Mouse (Mus musculus): ENCODE data around the gene Tymp. TPM values are rescaled to one million over a fixed set of nuclear protein-coding genes. Genes with fewer than 3 reads are reported as not detected.

Gene Tymp
- polyA plus RNA-seq, 1 experiment from 2014 or later, result 3.0 TPM

DNA sequence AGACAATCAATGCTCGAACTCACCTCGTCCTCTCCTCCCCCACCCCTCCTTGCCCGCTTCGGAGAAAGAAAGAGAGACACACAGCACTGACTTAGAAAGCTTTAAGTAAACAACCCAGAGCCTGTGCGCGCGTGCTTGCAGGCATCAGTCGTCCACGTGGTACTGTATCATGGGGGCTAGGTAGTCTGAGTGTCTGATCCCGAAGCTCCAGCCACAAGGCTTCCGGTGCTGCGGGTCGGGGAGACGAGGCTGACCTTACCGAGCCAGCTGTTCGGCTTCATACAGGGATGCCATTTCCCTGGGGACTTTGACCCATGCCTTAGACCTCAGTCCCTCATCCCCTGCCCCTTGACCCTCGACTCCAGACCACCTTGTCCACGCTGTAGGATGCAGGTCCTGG lies 523 bp upstream of the Tymp start:
- no peak overlapping the region for H3K4me2 ChIP-seq (ENCODE audit: low read length)
- no peaks in the 10 kb centered on the region for H3K9me3 ChIP-seq (replicated peaks; ENCODE audit: control insufficient read depth, low read length, poor library complexity, severe bottlenecking)
- H3K27ac ChIP-seq (ENCODE audit: low read length), result no peak overlapping the region
- peaks cover 35% of the 10 kb centered on the region for H3K27me3 ChIP-seq (ENCODE audit: control insufficient read depth, insufficient read depth, low read depth, low read length)
- 7% methylated on average over 18 of the region's 18 CpGs for WGBS
- H3K4me1 ChIP-seq (ENCODE audit: control insufficient read depth, insufficient read depth, low read length), result peaks cover 24% of the 10 kb centered on the region
- ATAC-seq, result no peak
- H3K4me3 ChIP-seq (ENCODE audit: low read depth, low read length), result no peak overlapping the region
- no peaks in the 10 kb centered on the region for H3K36me3 ChIP-seq (ENCODE audit: control insufficient read depth, insufficient read depth, low read length)
- no peak overlapping the region for H3K9ac ChIP-seq (ENCODE audit: low read depth, low read length)

DNA sequence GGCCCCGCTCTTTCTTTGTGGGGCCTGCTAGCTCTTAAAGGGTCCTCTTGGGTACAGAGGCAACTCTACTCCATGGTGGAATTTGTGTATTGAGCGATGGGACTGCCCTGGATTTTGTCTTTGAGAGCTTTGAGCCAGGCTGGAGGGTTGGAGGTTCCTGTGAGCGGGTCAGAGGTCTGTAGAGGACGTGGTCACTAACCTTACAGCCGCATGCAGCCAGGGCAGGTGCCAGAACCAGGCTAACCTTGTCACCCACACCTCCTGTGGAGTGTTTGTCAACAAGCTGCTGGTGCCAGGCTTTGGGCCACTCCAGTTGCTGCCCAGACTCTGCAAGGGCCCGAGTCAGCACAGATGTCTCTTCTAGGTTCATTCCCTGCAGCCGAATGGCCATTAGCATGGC lies 799 bp downstream of the Tymp start:
- H3K4me3 ChIP-seq (ENCODE audit: low read depth, low read length), result no peak overlapping the region
- H3K4me1 ChIP-seq (ENCODE audit: control insufficient read depth, insufficient read depth, low read length), result peaks cover 24% of the 10 kb centered on the region
- H3K36me3 ChIP-seq (ENCODE audit: control insufficient read depth, insufficient read depth, low read length), result peaks cover 7% of the 10 kb centered on the region
- H3K27ac ChIP-seq (ENCODE audit: low read length), result no peak overlapping the region
- H3K9me3 ChIP-seq (replicated peaks; ENCODE audit: control insufficient read depth, low read length, poor library complexity, severe bottlenecking), result no peaks in the 10 kb centered on the region
- 80% methylated on average over 7 of the region's 7 CpGs for WGBS
- no peak overlapping the region for H3K4me2 ChIP-seq (ENCODE audit: low read length)
- no peak overlapping the region for H3K9ac ChIP-seq (ENCODE audit: low read depth, low read length)
- H3K27me3 ChIP-seq (ENCODE audit: control insufficient read depth, insufficient read depth, low read depth, low read length), result peaks cover 35% of the 10 kb centered on the region
- ATAC-seq, result no peak

DNA sequence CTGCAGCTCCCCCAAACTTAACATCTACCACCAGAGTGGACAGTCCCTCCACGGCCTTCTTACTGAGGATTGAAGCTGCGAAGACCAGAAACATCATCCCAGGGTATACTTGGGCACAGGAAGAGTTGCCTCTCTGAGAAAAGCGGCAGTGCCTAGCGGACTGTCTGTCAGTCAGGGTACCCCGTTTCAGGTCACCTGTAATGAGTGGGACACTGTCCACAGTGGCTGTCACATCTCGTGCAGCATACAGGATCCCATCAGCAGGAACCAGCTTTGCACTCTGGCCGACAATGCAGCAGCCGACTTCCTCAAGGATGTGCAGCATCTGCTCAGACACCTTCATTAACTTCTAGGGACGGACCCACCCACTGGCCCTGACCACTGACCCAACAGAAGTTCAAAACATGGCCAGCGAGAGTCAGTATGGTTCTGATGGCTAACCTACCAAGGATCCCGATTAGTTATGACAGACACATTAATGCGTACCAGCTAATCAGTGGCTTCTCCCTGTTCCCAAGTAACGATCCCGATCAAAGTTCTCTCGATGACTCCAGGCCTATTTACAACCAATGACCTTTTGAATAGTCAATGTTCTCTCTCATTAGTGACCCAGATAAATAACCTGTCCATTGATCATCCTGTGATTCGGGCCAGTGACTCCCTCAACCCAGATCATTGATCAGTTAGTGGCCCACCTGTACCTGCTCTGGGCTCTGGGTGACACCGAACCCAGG lies 1.9 kb downstream of the Tymp start:
- Histone ChIP-seq H3K9me3 (replicated peaks; ENCODE audit: control insufficient read depth, low read length, poor library complexity, severe bottlenecking) (no peaks in the 10 kb centered on the region), H3K36me3 (ENCODE audit: control insufficient read depth, insufficient read depth, low read length) (peaks cover 12% of the 10 kb centered on the region), H3K27ac (ENCODE audit: low read length) (no peak overlapping the region), H3K27me3 (ENCODE audit: control insufficient read depth, insufficient read depth, low read depth, low read length) (peaks cover 35% of the 10 kb centered on the region), H3K4me1 (ENCODE audit: control insufficient read depth, insufficient read depth, low read length) (peaks cover 24% of the 10 kb centered on the region), H3K4me3 (ENCODE audit: low read depth, low read length) (no peak overlapping the region), H3K9ac (ENCODE audit: low read depth, low read length) (no peak overlapping the region), H3K4me2 (ENCODE audit: low read length) (no peak overlapping the region)
- ATAC-seq, result no peak
- 92% methylated on average over 17 of the region's 17 CpGs for WGBS

- peak overlapping the region; percentile 94 for H3K27ac ChIP-seq (ENCODE audit: low read length)
- ATAC-seq, result peak; percentile 12; the same call in 1 of the 2 replicates
- H3K9ac ChIP-seq (ENCODE audit: low read depth, low read length), result peak overlapping the region; percentile 88
- peaks cover 32% of the 10 kb centered on the region for H3K27me3 ChIP-seq (ENCODE audit: control insufficient read depth, insufficient read depth, low read depth, low read length)
- peak overlapping the region; percentile 72 for H3K4me3 ChIP-seq (ENCODE audit: low read depth, low read length)
- H3K4me1 ChIP-seq (ENCODE audit: control insufficient read depth, insufficient read depth, low read length), result peaks cover 23% of the 10 kb centered on the region
- H3K4me2 ChIP-seq (ENCODE audit: low read length), result peak overlapping the region; percentile 82
- WGBS, result 44% methylated on average over 9 of the region's 9 CpGs
- no peaks in the 10 kb centered on the region for H3K9me3 ChIP-seq (replicated peaks; ENCODE audit: control insufficient read depth, low read length, poor library complexity, severe bottlenecking)
- peaks cover 16% of the 10 kb centered on the region for H3K36me3 ChIP-seq (ENCODE audit: control insufficient read depth, insufficient read depth, low read length)
Observed at GRCm38 (mm10) chr15:89374340-89374739, 2.5 kb downstream of the Tymp start.

GRCm38 (mm10) chr15:89373762-89374248 lies 3.0 kb downstream of the Tymp start, which contains the start of gene Sco2:
Gene Sco2, minus strand, starts transcription at chr15:89373846.
- Histone ChIP-seq H3K36me3 (ENCODE audit: control insufficient read depth, insufficient read depth, low read length) (peaks cover 18% of the 10 kb centered on the region), H3K4me3 (ENCODE audit: low read depth, low read length) (peak within 1 kb of the TSS; percentile 72), H3K4me2 (ENCODE audit: low read length) (peak within 1 kb of the TSS; percentile 82), H3K9ac (ENCODE audit: low read depth, low read length) (peak within 1 kb of the TSS; percentile 88), H3K27me3 (ENCODE audit: control insufficient read depth, insufficient read depth, low read depth, low read length) (peaks cover 28% of the 10 kb centered on the region), H3K9me3 (replicated peaks; ENCODE audit: control insufficient read depth, low read length, poor library complexity, severe bottlenecking) (no peaks in the 10 kb centered on the region), H3K27ac (ENCODE audit: low read length) (peak within 1 kb of the TSS; percentile 94), H3K4me1 (ENCODE audit: control insufficient read depth, insufficient read depth, low read length) (peaks cover 18% of the 10 kb centered on the region)
- ATAC-seq, result peak; percentile 88
- under 1% methylated on average over 42 of the region's 42 CpGs for WGBS

- peaks cover 22% of the 10 kb centered on the region for H3K36me3 ChIP-seq (ENCODE audit: control insufficient read depth, insufficient read depth, low read length)
- peaks cover 13% of the 10 kb centered on the region for H3K4me1 ChIP-seq (ENCODE audit: control insufficient read depth, insufficient read depth, low read length)
- peak; percentile 84 for ATAC-seq
- peak overlapping the region; percentile 88 for H3K9ac ChIP-seq (ENCODE audit: low read depth, low read length)
- WGBS, result 2% methylated on average over 35 of the region's 35 CpGs
- H3K4me2 ChIP-seq (ENCODE audit: low read length), result peak overlapping the region; percentile 82
- peak overlapping the region; percentile 72 for H3K4me3 ChIP-seq (ENCODE audit: low read depth, low read length)
- peaks cover 24% of the 10 kb centered on the region for H3K27me3 ChIP-seq (ENCODE audit: control insufficient read depth, insufficient read depth, low read depth, low read length)
- peak overlapping the region; percentile 94 for H3K27ac ChIP-seq (ENCODE audit: low read length)
- no peaks in the 10 kb centered on the region for H3K9me3 ChIP-seq (replicated peaks; ENCODE audit: control insufficient read depth, low read length, poor library complexity, severe bottlenecking)
Observed at GRCm38 (mm10) chr15:89373027-89373761, 3.6 kb downstream of the Tymp start.

DNA sequence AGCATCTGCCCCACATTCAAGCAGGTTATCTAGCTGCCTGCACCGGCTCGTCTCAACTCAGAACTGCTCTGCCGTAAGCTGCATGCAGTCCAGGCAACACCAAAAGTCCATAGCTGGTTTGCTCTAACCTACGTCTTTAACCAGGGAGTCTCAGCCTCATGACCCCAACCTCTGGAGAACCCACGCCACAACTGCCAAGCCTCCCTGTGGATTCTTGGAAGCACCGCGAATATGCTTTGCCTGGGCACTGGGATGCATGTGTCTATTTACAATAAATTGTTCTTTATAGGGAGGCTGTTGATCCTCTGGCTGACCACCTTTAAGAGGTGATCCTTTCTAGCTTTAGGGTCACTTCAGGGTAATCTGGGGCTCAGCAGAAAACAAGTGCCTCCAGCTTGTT lies 4.3 kb downstream of the Tymp start:
- no peak for ATAC-seq
- 86% methylated on average over 7 of the region's 7 CpGs for WGBS

DNA sequence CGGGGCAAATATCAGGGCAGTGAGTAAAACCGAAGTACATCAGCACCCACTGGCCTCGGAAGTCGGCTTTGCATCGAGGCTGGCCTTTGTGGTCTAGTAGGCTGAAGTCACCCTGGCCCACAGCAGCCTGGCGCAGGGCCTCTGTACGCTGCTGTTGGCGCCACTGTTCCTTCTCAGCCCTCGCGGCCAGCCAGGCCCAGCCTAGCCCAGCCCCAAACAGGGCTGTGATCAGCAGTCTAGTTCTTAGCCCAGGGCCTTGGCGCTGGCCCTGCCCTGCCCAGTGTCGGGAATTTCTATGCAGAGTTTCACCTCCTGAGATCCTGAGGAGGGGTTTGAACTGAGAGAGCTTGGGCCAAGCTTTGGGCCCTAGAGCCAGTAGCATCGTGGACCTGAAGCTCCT lies 4.8 kb downstream of the Tymp start:
- no peak for ATAC-seq
- Histone ChIP-seq H3K4me2 (ENCODE audit: low read length) (no peak overlapping the region), H3K4me3 (ENCODE audit: low read depth, low read length) (no peak overlapping the region), H3K4me1 (ENCODE audit: control insufficient read depth, insufficient read depth, low read length) (peaks cover 12% of the 10 kb centered on the region), H3K9ac (ENCODE audit: low read depth, low read length) (no peak overlapping the region), H3K36me3 (ENCODE audit: control insufficient read depth, insufficient read depth, low read length) (peaks cover 31% of the 10 kb centered on the region), H3K27me3 (ENCODE audit: control insufficient read depth, insufficient read depth, low read depth, low read length) (peaks cover 13% of the 10 kb centered on the region), H3K9me3 (replicated peaks; ENCODE audit: control insufficient read depth, low read length, poor library complexity, severe bottlenecking) (no peaks in the 10 kb centered on the region), H3K27ac (ENCODE audit: low read length) (no peak overlapping the region)
- 85% methylated on average over 13 of the region's 13 CpGs for WGBS

More for the DNA sequence above, 4.3 kb downstream of the Tymp start:
- H3K27me3 ChIP-seq (ENCODE audit: control insufficient read depth, insufficient read depth, low read depth, low read length), result peaks cover 17% of the 10 kb centered on the region
- no peak overlapping the region for H3K27ac ChIP-seq (ENCODE audit: low read length)
- no peaks in the 10 kb centered on the region for H3K9me3 ChIP-seq (replicated peaks; ENCODE audit: control insufficient read depth, low read length, poor library complexity, severe bottlenecking)
- H3K4me1 ChIP-seq (ENCODE audit: control insufficient read depth, insufficient read depth, low read length), result peaks cover 12% of the 10 kb centered on the region
- H3K4me3 ChIP-seq (ENCODE audit: low read depth, low read length), result peak overlapping the region; percentile 72
- peak overlapping the region; percentile 82 for H3K4me2 ChIP-seq (ENCODE audit: low read length)
- peak overlapping the region; percentile 88; the same call in 1 of the 2 replicates for H3K9ac ChIP-seq (ENCODE audit: low read depth, low read length)
- H3K36me3 ChIP-seq (ENCODE audit: control insufficient read depth, insufficient read depth, low read length), result peaks cover 26% of the 10 kb centered on the region

DNA sequence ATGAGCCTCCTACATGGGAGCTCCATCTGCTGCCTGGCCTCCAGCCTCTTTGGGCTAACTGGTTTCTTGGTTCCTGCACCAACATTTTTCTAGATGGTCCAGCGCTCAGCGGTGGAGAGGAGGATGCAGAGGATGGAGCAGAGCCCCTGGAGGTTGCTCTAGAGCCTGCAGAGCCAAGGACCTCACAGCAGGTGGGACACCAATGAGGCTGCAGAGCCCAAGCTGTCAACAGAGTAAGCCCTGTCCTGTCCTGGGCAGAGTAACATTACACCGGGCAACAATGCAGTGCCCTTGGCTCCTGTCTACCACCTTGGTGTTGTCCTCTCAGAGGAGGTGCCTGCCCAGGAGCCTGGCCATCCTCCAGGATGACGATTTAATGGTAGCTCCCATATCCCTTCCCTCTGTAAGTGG lies 11.7 kb downstream of the Tymp start:
- no peak overlapping the region for H3K27ac ChIP-seq (ENCODE audit: low read length)
- WGBS, result 97% methylated on average over 4 of the region's 4 CpGs

More for the DNA sequence above, 11.7 kb downstream of the Tymp start:
- no peaks in the 10 kb centered on the region for H3K4me1 ChIP-seq (ENCODE audit: control insufficient read depth, insufficient read depth, low read length)
- H3K27me3 ChIP-seq (ENCODE audit: control insufficient read depth, insufficient read depth, low read depth, low read length), result no peaks in the 10 kb centered on the region
- H3K36me3 ChIP-seq (ENCODE audit: control insufficient read depth, insufficient read depth, low read length), result peaks cover 45% of the 10 kb centered on the region
- no peak overlapping the region for H3K4me3 ChIP-seq (ENCODE audit: low read depth, low read length)
- no peaks in the 10 kb centered on the region for H3K9me3 ChIP-seq (replicated peaks; ENCODE audit: control insufficient read depth, low read length, poor library complexity, severe bottlenecking)
- no peak overlapping the region for H3K4me2 ChIP-seq (ENCODE audit: low read length)
- ATAC-seq, result no peak
- no peak overlapping the region for H3K9ac ChIP-seq (ENCODE audit: low read depth, low read length)
